Mouse (Mus musculus) ES-E14 (cell line): ENCODE results near the gene Hcrt. TPM values are rescaled to one million over a fixed set of nuclear protein-coding genes. Genes with fewer than 3 reads are reported as not detected.

Experiments
- DNase-seq: peaks from one replicate; pipeline ENCODE4 v3.0.0-alpha.2; 2013; ENCODE audit warnings: low read depth, low spot score
- H3K27ac ChIP-seq: 2 replicates; pipeline ENCODE4 v1.5.1; 2012; ENCODE audit warnings: low read depth, mild to moderate bottlenecking, low read length, moderate library complexity, mixed read lengths; ENCODE audit not compliant: poor library complexity, insufficient read depth, severe bottlenecking
- H3K36me3 ChIP-seq: 2 replicates; pipeline ENCODE4 v1.6.1; 2012; ENCODE audit warnings: mild to moderate bottlenecking, low read length, moderate library complexity, mixed read lengths; ENCODE audit not compliant: control insufficient read depth, poor library complexity, insufficient read depth, severe bottlenecking
- H3K4me1 ChIP-seq, 2 experiments: fragments of 150-350 bp in 1 of 2; sonication (generic) in 1 of 2; 2 replicates each; pipeline ENCODE4 v1.6.1; 2012; ENCODE audit warnings: low read length in 2 of 2, mild to moderate bottlenecking in 1 of 2, mixed read lengths in 1 of 2; ENCODE audit not compliant: control insufficient read depth in 2 of 2, insufficient read depth in 2 of 2, poor library complexity in 1 of 2
- H3K4me3 ChIP-seq, 2 experiments: fragments of 150-350 bp in 1 of 2; sonication (generic) in 1 of 2; 2 replicates each; pipeline ENCODE4 v1.5.1; 2012; ENCODE audit warnings: low read length in 2 of 2, low read depth in 1 of 2, mild to moderate bottlenecking in 1 of 2, mixed read lengths in 1 of 2; ENCODE audit not compliant: insufficient read depth in 1 of 2, poor library complexity in 1 of 2, severe bottlenecking in 1 of 2
- H3K9ac ChIP-seq: 2 replicates; pipeline ENCODE4 v1.6.1; 2012; ENCODE audit warnings: low read depth, mild to moderate bottlenecking, low read length, mixed read lengths; ENCODE audit not compliant: poor library complexity, insufficient read depth, severe bottlenecking
- H3K9me3 ChIP-seq: fragments of 150-350 bp; sonication (generic); 2 replicates; pipeline ENCODE4 v1.6.1; 2012; ENCODE audit warnings: low read depth, mild to moderate bottlenecking, low read length; ENCODE audit not compliant: control insufficient read depth, insufficient read depth
- CHD2 ChIP-seq: IDR thresholded peaks from 2 replicates; pipeline ENCODE4 v1.6.1; 2014; ENCODE audit warnings: mild to moderate bottlenecking, low read depth, low read length, inconsistent platforms
- HCFC1 ChIP-seq: IDR thresholded peaks from 2 replicates; pipeline ENCODE4 v1.6.1; 2012; ENCODE audit warnings: low read length, inconsistent platforms, borderline replicate concordance; ENCODE audit not compliant: insufficient read depth
- MAFK ChIP-seq: IDR thresholded peaks from 2 replicates; pipeline ENCODE4 v1.6.1; 2014; ENCODE audit warnings: mild to moderate bottlenecking, low read depth, low read length, inconsistent platforms; ENCODE audit not compliant: insufficient read depth
- ZC3H11A ChIP-seq: IDR thresholded peaks from 2 replicates; pipeline ENCODE4 v1.6.1; 2012; ENCODE audit warnings: low read depth, mild to moderate bottlenecking, inconsistent platforms, low read length, borderline replicate concordance
- ZNF384 ChIP-seq: IDR thresholded peaks from 2 replicates; pipeline ENCODE4 v1.6.1; 2012; ENCODE audit warnings: low read depth, low read length, inconsistent platforms
- in situ Hi-C, 2 experiments: fragments of 600-800 bp; cut with MboI; formaldehyde crosslinking; loops; one replicate each; pipeline ENCODE4 v1.15.1; 2025; ENCODE audit warnings: low sequenced_read_pairs in 2 of 2, inconsistent platforms in 1 of 2; ENCODE audit not compliant: unreplicated experiment in 2 of 2
- total RNA-seq: library from RNA; depleted of rRNA; stranded (reverse); fragments of 300-350 nt; gene quantifications from 2 replicates; pipeline ENCODE4 v1.2.3, GENCODE M21; 2012

Hcrt gene
- total RNA-seq, 1 experiment = not detected

DNA sequence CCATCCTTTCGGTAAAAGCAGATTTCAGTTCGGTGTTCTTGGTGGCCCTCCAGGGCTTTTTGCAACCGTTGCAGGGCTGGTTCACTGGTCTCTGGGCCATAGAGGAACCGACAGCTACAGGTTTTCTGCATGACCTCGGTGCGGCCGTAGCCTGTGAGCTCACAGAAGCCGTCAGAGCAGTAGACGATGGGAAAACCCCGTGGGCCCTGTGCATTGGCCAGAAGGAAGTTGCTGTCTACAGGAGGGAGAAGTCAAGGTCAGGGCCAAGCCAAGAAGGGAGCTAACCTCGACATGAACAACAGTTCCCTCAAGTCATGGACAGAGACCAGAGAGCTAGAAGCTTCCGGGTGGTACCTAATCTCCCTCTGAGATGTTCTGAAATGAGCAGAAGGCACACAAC, 5.2 kb downstream of the Hcrt start:
- TF ChIP-seq ZC3H11A (no peak), CHD2 (no peak), ZNF384 (no peak), HCFC1 (no peak), MAFK (no peak)
- H3K4me3 ChIP-seq = no peak overlapping the region
- H3K9ac ChIP-seq = no peak overlapping the region
- in situ Hi-C loops = no loop called here
- H3K27ac ChIP-seq = no peak overlapping the region
- H3K36me3 ChIP-seq = no peaks in the 10 kb centered on the region
- no peak for DNase-seq
- H3K9me3 ChIP-seq = no peaks in the 10 kb centered on the region
- peaks cover 0 to 3% of the 10 kb centered on the region in 2 experiments; a peak in 2 of 4 replicates for H3K4me1 ChIP-seq

DNA sequence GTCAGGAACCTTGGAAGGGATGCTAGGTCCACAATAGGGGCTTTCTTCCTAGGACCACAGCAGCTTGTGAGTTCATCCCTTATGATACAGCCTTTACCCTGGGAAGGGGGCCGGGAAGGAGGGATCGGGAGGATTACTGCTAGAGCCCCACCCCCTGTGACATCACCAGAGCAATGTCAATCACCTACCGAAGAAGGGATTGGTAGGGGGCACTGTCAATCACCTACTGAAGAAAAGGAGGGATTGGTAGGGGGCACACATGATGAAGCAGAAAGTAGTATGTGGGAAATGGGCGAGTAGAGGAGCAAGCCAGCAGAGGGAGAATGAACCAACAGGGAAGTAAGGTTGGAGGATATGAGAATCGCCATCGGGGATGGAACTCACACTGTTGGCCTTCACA, 6.3 kb downstream of the Hcrt start:
- Histone ChIP-seq H3K4me3 (no peak overlapping the region), H3K4me1 (peaks cover 0 to 3% of the 10 kb centered on the region in 2 experiments; a peak in 2 of 4 replicates), H3K27ac (no peak overlapping the region), H3K9ac (no peak overlapping the region), H3K36me3 (no peaks in the 10 kb centered on the region), H3K9me3 (no peaks in the 10 kb centered on the region)
- in situ Hi-C loops = no loop called here
- TF ChIP-seq ZC3H11A = no peak
- TF ChIP-seq ZNF384 = no peak
- TF ChIP-seq HCFC1 = no peak
- no peak for TF ChIP-seq CHD2
- no peak for TF ChIP-seq MAFK
- DNase-seq = no peak

DNA sequence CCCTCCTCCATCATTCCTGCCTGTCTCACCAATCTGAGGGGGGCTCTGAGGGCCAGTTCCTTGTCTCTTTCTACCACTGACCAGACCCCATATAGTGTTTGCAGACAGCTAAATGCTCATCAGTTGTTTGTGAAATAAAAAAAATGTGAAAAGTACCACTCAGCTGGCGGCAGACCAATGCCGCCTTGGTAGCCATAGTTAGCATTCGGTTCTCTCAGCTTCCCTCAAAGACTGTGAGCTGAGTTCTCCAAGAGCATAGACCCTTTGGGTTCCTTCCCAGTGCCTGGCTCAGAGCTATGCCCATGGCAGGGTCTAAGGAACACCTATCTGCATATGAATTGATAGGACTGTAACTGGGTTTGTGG, 8.1 kb downstream of the Hcrt start:
- H3K4me1 ChIP-seq = peaks cover 0 to 3% of the 10 kb centered on the region in 2 experiments; a peak in 2 of 4 replicates
- DNase-seq = no peak
- no peak overlapping the region for H3K9ac ChIP-seq
- no peak overlapping the region for H3K4me3 ChIP-seq
- H3K27ac ChIP-seq = no peak overlapping the region
- no peaks in the 10 kb centered on the region for H3K36me3 ChIP-seq
- no peaks in the 10 kb centered on the region for H3K9me3 ChIP-seq
- TF ChIP-seq ZC3H11A (no peak), CHD2 (no peak), ZNF384 (no peak), HCFC1 (no peak), MAFK (no peak)
- in situ Hi-C loops = no loop called here

DNA sequence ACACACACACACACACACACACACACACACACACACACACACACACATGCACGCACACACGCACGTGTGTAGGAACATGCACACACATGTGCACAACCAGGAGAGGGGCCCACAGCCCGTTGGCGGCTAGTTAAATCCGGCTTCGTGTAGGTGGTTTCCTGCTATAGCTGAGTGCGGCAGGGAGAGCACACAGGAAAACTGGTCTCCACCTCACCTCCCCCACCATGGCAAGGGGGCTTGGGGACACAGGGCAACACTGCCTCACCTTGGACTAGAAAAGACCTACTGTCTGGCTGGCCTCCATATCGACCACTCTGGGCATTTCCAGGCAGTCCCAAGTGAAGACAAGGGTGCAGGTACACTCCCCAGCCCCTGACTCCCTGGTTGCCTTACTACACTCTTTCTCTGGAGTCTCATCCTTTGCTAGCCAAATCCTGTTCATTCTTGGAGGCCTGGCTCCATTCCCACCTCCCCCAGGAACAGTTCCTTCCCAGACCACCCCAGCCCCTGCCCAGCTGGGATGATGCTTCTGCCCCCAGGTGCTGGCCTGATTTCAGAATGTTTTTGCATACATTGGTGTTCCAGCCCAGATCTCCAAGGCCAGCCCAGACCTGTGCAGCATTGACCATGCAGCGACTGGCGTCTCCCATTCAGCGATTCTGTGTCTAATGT, 8.6 kb downstream of the Hcrt start:
- Histone ChIP-seq H3K27ac (no peak overlapping the region), H3K9me3 (no peaks in the 10 kb centered on the region), H3K36me3 (no peaks in the 10 kb centered on the region), H3K9ac (no peak overlapping the region), H3K4me3 (no peak overlapping the region), H3K4me1 (peaks cover 0 to 3% of the 10 kb centered on the region in 2 experiments; a peak in 2 of 4 replicates)
- TF ChIP-seq MAFK = no peak
- no peak for TF ChIP-seq CHD2
- TF ChIP-seq ZC3H11A = no peak
- no peak for TF ChIP-seq HCFC1
- TF ChIP-seq ZNF384 = no peak
- DNase-seq = no peak
- in situ Hi-C loops = no loop called here
